Mouse (Mus musculus): ENCODE results near the gene Grpr.

Grpr gene

GRCm38 (mm10) chrX:163549666-163550065, at the start of gene Grpr:
Gene Grpr, minus strand, starts transcription at chrX:163549677.
- DNase-seq (ENCODE audit: extremely low read depth, low read depth, low spot score), result no peak

GRCm38 (mm10) chrX:163560521-163560920, 11.0 kb upstream of the Grpr start:
- DNase-seq (ENCODE audit: extremely low read depth, low read depth, low spot score), result peak; percentile 23

DNA sequence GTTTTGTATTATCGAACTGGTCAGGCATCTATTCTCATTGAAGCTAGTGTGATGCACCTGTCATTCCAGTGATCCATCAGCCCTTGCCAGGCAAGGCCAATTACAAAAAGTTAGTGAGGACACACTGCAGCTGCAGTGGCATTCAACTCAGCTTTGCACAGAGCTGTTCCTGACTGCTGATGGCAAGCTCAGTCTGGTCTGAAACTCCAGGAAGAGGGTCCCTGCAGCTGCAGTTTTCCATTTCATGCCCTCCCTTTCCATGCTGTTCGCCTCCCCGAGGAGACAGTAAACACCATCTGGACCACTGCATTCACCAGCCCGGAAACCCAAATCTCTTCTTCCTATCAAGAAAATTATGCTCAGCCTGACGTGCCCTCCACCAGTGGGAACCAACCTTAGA, 2.4 kb downstream of the Grpr start:
- DNase-seq (ENCODE audit: extremely low read depth, low read depth, low spot score), result no peak

DNA sequence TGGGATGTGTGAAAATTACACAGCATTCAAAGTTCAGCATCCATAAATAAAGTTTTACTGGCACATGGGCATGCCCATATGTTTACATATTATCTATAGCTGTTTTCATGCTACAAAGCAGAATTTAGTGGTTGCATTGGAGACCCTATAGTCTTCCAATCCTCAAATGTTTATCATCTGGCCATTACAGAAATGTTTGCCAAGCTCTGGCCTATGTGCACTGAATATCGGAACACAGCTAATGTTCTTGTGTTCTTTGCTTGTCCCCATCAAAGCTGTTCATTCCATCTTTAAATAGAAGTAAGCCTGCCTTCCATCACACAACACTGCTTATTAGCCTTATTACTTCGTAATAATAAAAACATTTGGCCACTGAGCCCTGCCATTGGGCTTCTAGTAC, 16.6 kb downstream of the Grpr start:
- DNase-seq (ENCODE audit: extremely low read depth, low read depth, low spot score), result no peak

- DNase-seq (ENCODE audit: extremely low read depth, low read depth, low spot score), result no peak
These were observed 30.4 kb downstream of the Grpr start for GRCm38 (mm10) chrX:163518963-163519541.

GRCm38 (mm10) chrX:163511766-163512165, 37.7 kb downstream of the Grpr start:
- no peak for DNase-seq (ENCODE audit: extremely low read depth, low read depth, low spot score)

DNA sequence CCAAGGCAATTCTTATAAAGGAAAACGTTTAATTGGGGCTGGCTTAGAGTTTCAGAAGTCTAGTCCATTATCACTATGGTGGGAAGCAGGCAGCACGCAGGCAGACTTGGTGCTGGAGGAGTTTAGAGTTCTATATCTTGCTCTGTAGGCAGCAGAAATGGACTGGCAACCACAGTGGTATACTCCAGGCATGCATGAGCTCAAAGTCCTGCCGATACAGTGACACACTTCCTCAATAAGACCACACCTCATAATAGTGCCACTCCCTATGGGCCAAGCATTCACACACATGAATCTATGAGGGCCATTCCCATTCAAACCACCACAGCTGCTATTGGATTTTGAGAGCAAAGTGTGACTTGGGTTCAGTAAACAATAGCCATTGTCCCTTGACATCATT, 47.4 kb downstream of the Grpr start:
- DNase-seq (ENCODE audit: extremely low read depth, low read depth, low spot score), result no peak
